Mouse (Mus musculus) A20 (cell line): Measurements from ENCODE around the gene Wdr77.
"Not testable (repeated sequence)": the region's sequence is repeated elsewhere in the genome, so short reads cannot be mapped to it uniquely, and the experiment has no call there.

Experiments
- DNase-seq: peaks from one replicate; pipeline ENCODE4 v3.0.0-alpha.2; 2011; ENCODE audit warnings: low read depth, low spot score

The Wdr77 gene

DNA sequence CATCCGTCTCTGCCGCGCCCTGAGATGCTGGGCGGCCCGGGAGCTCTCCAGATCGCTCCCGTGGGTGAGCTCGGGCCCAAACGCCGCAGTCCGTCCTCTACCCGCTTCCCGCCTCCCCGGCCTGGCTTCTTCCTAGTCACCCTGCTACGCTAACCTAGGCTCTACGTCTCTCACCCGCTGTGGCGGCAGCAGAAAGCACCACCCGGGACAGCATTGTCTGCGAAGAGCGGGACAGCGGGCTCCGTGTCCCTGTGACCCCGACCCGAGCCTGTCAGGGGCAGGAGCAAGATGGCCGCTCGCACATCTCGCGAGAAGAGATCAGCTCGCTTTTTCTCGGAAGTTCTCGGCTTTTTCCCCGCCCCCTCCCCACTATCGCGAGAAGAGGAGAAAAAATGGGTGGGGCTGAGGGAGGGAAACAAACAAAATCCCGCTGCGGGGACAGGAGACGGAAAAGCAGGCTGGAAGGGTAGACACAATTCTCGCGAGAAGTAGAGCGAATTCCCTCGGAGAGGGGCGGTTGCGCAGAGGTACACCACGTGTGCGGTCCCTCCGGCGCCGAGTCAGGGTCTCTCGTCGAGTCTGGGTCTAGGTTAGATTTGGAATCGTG lies at the start of gene Wdr77:
Gene Wdr77, plus strand, starts transcription at position 396 of the 607 bp plus-strand sequence.
- DNase-seq = peak; percentile 100

DNA sequence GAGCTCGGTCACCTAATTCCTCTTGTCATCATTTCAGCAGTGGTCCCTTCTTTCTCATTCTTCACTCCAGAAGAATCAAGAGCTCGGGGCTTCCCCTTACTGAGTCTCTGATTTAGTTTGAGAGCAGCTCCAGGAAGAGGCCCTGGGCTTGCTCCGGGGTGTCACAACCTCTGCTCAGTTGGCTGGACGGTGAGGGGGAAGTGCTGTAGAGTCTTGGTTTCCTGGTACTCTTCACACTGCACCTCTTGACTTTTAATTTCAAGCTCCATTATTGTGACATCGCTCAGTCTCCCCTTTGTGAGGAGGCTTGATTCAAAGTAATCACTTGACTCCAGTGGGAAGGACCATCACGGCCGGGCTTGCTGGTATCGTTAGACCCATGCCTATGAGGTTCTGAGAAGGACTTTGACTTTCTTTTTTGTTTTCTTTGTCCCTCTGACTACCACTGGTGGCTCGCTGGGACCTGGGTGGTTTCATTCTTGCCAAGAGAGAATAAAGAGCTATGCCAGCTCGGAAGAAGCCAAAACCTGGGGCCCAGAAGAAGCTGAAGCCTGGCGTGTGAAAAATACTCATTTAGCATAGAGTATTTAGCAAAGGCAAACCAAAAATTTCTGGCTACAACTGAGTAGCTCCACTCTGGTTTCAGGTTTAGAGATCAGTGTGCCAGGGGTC lies 48.5 kb upstream of the Wdr77 start:
- no peak for DNase-seq

DNA sequence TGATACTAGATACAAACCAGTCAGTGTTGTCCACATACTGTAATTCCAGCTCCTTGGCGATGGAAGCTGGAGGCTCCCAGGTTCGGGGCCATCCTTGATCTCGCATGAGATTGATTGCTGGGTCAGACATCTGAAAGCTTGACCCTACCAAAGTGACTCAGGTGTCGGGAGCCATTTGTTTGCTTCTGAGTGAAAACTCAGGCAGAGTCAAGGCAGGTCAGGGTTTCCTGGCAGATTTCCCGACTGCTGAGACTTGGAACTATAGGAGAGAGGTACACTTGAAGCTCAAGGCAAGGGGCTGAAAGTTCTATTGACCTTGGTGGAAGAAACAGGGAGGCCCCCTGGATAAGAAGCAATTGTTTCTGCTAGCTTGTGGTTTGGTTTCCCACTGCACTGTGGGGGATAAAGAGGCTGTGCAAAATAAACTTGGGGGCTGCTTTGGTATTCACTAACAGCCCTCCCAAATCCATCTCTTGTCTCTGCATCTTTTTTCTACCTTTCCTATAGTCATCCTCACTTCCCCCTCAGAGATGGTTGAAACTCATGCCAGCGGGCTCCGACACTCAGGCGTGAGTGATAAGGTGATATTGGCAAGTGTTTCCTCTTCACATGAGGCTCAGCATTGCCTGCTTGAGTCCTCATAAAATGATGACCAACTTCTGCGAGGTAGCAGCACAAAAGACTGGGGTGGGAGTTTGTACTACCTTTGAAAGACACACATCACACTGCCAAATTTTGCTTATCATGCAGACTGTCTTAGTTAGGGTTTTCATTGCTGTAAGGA lies 46.9 kb upstream of the Wdr77 start:
- no peak for DNase-seq

DNA sequence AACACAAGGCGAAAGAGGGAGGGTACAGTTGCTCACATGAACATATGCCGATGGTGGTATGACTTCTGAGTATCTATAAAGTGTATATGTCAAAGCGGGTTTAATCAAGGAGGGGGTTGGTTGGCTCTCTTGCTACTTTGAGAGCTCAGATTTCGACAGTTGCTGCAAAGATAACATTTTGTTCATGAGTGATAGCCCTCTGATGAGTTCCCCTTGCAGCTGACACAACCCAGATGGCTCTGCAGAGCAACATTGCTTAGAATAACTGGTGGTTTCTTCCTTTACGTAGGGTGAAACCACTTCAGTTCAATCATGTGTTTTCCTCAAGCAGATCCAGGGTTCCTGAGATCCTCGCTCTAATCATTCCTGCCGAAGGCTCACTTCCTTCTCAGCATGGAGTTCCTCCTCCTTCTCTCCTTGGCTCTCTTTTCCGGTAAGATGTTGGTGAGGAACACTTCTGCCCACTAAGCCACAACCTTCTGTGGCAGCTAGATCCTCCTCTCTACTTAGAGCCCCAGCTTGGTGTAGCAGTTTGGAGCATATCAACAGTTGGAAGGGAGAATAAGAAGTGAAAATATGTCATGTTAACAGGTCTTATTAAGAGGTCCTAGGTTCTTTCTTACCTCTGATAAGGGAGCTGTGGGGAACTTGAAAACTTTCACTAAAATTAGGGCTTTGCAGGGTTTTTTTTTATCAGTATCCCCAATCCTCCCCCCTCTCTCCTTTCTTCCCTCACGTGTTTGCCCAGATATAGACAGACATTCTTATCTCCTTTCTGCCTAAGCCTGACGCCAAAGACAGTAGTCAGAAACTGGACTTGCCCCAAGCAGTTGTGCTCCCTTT lies 45.1 kb upstream of the Wdr77 start:
- DNase-seq = no peak

DNA sequence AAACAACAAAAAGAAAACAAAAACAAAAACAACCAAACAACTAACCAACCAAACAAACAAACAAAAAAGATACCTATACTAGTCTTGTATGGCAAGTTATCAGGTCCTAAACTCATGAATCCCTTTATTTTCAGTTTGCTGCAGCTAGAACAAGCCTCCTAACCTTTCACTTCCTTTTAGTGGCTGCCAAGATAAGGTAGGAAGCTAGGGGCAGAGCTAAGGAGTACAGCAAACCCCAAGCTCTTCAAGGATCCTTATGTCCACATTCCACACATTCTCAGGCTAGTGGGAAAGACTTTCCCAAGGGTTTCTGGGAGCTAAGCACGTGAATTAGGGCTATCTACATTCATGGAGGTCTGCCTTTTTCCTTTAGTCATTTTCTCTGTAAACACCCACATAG lies 43.9 kb upstream of the Wdr77 start:
- no peak for DNase-seq

DNA sequence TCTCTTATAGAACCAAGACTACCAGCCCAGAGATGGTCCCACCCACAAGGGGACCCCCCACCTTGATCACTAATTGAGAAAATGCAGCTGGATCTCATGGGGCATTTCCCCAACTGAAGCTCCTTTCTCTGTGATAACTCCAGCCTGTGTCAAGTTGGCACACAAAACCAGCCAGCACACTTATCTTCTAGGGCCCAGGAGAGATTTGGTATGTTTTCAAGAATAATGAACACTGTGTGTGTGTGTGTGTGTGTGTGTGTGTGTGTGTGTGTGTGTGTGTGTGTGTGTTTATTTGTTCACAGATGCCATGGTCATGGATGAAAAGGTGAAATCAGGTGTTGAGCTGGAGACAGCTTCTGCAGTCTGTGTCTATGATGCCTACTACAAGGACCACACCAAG lies 42.7 kb upstream of the Wdr77 start:
- DNase-seq = not testable (repeated sequence)

DNA sequence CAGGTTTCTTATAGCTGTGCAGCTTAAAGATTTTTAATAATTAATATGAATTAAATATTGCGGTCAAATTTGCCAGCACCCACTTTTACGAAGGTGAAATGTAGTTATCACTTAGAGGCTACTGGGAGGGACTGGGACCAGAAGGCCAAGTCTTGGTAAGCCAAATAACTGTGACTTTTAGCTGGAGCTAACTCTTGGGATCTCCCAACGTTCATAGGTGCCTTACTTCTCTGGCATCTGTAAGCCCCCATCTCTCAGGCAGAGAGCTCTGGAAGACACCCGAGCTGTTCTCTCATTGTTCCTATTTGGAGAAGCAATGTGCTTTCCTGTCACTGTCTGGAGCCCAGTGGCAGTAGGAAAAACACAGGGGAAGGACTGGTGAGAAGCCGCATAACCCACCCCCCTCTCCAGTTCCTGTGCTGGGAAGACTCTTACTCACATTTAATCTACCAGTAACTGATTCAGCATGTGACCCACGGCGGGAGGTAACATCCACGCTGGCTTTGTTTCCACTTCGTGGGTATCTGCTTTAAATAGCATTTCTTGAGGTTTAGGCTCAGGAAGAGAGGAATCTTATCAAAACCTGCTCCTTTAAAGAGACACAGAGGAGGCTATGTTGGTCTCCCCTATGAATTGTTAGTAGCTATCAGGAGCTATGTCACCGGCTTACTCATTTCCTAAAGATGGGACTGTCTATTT lies 41.4 kb upstream of the Wdr77 start:
- no peak for DNase-seq

DNA sequence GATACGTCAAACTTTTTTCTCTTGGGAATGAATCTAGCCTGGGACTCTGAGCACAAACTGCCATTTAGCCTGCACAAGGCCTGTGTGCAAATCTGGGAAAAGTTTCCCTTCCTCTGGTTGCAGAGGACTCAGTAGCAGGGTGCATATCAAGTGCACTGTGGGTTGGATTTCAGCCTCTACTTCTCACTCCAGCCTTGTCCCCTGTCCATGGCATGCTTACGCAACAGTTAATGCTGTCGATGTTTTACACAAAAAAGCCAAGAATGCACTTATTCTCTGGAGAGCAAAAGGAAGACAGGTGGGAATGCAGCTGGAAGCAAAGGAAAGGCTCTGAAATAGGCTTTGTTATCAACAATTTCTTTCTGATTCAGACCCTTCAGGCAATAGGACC lies 40.8 kb upstream of the Wdr77 start:
- DNase-seq = no peak

DNA sequence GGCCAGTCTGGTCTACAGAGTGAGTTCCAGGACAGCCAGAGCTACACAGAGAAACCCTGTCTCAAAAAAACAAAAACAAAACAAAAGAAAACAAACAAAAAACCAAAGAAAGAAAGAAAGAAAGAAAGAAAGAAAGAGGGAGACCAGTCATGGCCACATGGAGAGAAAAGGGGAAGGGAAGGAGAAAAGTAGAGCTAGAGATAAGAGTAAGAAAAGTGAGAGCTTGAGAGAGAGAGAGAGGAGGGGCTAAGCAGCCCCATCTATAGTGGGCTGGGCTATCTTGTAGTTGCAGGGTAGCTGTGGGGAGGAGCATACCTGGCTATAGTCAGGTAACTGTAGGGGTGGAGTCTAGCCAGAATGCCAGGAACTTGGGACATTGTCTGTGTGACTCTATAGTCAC lies 38.4 kb upstream of the Wdr77 start:
- not testable (repeated sequence) for DNase-seq

DNA sequence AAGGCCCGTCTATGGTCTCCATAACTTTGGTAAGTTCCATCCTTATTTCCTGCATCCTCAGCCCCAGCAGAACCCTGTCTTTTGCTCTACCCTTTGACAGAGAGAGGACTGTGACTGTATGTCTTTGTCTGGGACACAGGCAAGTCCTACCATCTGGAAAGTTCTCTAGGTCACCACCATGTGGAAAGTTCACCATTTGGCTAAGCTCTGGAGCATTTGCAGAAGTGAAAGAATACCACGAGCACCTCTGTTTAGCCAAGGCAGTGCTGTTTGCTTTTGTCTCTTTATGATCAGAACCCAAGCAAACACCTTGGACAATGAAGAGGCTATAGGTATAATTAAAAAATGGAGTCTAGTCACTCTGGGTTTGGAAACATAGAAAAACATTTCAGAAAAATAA lies 37.2 kb upstream of the Wdr77 start:
- peak; percentile 56 for DNase-seq

DNA sequence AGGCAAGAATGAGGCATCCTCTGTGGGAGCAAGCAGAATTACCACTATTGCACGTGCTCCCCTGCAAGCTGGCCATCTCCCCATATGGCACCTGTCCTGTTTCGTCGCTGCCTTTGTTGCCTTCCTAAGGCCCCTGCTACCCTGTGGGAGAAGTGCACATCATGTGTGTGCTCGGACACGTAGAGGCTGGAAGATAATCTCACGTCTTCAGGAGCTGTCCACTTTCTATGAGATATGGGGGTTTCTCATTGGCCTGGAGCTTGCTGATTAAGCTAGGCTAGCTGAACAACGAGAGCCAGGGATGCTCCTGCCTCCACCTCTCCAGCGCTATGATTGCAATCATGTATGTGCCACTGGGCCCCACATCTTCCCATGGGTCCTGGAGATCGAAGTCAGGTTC lies 34.6 kb upstream of the Wdr77 start:
- no peak for DNase-seq

DNA sequence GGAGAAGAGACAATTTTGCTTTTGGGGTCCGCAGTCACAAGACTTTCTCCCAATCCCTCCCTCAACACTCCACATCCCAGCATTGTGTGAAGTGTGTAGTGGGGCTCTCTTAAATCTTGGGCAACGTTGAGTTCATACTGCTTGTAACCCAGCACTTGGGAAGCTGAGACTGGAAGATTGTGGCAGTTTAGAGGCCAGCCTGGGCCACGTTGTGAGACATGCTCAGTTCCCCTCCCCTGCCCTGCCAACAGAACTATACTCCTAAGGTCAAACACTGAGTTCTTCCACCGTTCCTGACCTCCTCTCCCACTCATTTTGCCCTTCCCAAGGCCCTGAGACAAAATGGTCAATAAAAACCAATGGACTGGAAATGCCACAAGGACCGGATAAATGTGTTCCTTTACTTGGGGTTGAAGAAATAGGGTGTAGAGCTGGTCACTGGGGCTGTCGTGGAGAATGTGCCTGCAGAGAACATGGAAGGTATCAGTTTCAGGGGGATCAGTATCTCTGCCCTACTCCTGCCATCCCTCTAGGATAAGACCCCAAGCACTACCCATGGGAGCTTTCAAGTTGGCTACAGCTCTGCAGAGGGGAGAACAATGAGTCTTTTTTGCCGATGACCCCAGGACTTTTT lies 31.5 kb upstream of the Wdr77 start:
- no peak for DNase-seq

DNA sequence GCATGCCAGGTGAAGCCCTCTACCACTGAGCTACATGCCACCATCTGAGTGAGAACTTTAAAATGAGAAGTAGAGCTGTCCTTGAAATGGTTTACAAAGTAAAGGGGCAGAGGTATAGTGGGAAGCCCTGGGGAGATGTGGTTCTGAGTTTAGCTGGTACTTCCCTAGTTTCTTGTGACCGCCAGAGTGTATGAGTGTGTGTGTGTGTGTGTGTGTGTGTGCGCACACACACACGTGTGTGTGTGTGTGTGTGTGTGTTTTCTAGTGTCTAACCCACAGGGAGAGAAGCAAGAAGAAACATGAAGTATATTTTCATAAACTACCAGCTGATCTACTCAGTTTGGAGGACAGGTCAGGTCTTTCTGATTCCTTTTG lies 31.0 kb upstream of the Wdr77 start:
- DNase-seq = no peak

DNA sequence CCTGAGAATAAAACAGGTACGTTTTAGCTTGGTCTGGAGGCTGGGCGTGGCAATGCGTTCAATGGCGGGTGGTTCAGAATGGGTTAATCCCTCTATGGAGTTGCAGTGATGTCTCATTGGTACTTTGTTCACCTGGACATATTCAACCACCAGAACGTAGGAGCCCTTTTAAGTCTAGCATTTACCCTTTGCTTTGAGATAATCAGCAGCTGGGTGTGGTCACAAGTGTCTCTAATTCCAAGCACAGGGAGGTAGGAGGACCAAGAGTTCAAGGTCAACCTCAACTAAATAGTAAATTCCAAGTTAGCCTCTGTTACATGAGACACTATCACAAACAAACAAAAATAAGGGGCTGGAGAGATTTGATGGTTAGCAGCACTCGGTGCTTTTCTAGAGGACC lies 30.4 kb upstream of the Wdr77 start:
- no peak for DNase-seq

DNA sequence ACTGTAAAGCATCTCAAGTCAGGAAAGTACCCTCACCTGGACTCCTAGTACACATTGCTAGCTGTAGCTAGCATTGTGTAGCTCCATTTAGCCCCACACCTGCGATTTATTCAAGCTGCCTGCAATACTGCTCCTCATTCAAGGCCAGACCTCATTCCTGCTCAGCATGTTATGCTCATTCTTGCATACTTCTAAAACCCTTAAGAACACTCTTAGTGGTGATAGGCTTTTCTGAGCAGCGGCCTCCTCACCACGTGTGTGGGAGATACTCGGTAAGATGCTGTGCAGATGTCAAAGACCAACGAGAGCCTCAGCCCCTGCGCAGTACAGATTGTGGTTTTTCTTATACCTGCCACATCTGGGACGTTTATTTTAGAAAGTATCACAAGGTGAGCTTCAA lies 29.3 kb upstream of the Wdr77 start:
- peak; percentile 86 for DNase-seq

DNA sequence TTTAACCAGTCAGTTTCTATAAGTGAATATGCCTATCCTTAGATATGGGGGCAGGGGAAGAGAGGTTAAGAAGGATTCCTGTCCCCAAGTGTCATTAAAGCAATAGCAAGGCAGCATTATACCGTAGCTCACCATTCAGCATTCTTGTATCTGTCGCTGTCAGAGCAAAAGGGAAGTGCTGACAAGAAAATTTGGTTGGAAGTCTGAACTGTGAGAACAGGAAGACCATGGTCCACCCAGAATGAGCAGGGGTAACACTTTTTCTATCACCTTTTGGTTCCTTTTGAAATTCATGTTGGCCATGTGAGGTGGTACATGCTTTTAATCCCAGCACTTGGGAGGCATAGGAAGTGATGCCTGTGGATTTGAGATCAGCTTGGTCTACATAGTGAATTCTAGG lies 28.1 kb upstream of the Wdr77 start:
- DNase-seq = no peak

DNA sequence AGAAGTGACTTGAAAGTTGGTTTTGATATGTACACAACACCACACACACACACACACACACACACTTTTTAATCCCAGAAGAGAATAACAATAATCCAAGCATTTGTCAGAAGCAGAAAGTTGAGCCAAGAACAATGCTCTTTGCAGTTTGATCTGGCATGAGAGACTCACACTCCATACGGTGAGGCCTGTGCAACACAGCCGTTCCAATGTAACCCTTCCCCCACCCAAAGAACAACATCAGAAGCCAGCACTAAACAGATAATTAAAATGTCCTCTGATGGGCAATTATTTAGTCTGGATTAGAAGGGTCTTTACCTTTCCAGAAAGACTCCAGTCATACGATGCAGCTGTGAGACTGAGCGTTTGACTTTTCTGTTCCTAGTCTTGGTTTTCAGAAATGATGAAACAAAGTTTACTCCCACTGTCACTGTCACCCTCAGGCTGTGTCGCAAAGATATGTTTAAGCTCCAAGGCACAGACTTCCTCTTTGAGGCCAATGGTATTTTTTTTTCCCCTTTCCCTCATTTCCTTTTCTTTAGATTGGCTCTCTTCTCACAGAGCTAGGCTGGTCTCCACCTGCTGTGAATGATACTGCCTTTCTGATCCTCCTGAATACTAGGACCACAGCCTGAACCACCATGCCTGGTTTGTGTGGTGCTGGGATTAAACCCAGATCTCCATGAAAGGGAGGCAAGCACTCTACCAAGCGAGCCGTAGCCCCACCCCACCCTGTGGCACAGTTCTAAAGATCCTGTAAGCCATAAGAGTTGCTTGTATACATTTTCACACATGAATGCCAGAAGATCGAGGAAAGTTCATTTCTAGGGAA lies 26.7 kb upstream of the Wdr77 start, which contains the start of gene I830077J02Rik:
Gene I830077J02Rik, minus strand, starts transcription at position 425 of the 832 bp plus-strand sequence.
- no peak for DNase-seq

DNA sequence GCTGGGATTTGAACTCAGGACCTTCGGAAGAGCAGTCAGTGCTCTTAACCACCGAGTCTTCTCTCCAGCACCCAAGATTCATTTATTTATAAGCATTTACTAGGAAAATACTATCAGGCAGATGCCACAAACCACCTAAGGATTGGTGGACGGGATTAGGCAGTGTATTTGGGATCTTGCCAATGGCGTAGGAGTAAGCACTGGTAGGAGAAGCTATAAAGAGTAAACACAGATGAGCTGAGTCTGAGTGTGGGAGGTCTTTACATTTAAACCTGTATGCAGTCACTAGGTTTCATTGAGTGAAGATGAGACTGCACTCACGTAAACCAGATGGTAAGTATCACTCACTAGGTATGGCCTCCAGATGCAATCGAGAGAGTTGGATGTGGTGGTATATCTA lies 25.2 kb upstream of the Wdr77 start:
- DNase-seq = no peak

DNA sequence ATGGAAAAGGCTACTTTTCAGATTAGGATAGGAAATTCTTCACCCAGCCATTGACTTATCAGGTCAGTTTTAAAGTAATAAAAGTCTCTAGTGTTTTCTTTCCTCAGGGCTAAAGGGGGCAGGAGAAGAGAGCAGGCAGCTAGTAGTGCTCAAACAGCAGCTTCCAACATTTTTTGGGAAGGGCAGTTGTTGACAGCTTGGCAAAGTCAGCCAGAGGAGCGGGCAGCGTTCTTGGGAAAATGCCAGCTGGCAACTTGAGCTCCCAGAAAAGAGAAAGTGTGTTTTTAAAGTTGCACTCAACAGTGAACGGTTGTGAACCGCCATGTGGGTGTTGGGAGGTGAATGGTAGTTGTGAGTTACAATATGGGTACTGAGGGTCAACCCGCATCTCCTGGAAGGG lies 24.1 kb upstream of the Wdr77 start:
- DNase-seq = no peak

DNA sequence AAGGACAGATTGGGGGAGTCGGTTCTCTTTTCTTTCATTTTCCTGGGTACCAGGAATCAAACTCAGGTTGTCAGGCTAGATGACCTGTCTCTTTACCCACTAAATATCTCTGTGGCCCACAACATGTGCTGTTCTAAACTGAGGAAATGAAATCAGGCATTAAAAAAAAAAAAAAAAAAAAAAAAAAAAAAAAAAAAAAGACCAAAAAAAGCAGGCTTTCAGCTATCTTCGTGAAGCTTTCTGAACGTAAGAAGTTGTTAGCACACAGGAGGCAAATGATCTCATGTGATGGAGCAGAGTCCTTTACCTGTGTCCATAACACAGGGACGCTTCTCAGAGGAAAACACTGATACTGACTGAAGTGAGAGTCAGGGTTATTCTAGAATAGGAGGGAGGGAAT lies 23.1 kb upstream of the Wdr77 start:
- no peak for DNase-seq
